Mouse (Mus musculus): ENCODE measurements around the gene Znrf2. TPM values are rescaled to one million over a fixed set of nuclear protein-coding genes. Genes with fewer than 3 reads are reported as not detected.

Znrf2 gene
- polyA plus RNA-seq, 1 experiment from 2014 or later, result 5.5 TPM

Other genes starting within 250 kb of the Znrf2 start
- 5.4 and 6.1 TPM in 2 replicates for gene Plekha8, start 221.8 kb upstream of the Znrf2 start, polyA plus RNA-seq (2015; fragmentation: Nextera tagmentation; extraction: Ambion mirVana)
- 19.4 and 19.7 TPM in 2 replicates for gene Fkbp14, start 219.6 kb upstream of the Znrf2 start, polyA plus RNA-seq (2015; fragmentation: Nextera tagmentation; extraction: Ambion mirVana)
- 6.1 and 6.4 TPM in 2 replicates for gene Mturn, start 135.3 kb upstream of the Znrf2 start, polyA plus RNA-seq (2015; fragmentation: Nextera tagmentation; extraction: Ambion mirVana)
- gene Nod1, start 155.7 kb downstream of the Znrf2 start, polyA plus RNA-seq (2015; fragmentation: Nextera tagmentation; extraction: Ambion mirVana), result 4.8 TPM in 2 replicates
- gene Ggct, start 176.0 kb downstream of the Znrf2 start, polyA plus RNA-seq (2015; fragmentation: Nextera tagmentation; extraction: Ambion mirVana), result 9.6 and 13.2 TPM in 2 replicates
- gene Gars, start 221.1 kb downstream of the Znrf2 start, polyA plus RNA-seq (2015; fragmentation: Nextera tagmentation; extraction: Ambion mirVana), result 159 and 172 TPM in 2 replicates